Mouse (Mus musculus) liver, embryonic 13.5 days (tissue): Measurements from ENCODE around the gene Catsperd. TPM values are rescaled to one million over a fixed set of nuclear protein-coding genes. Genes with fewer than 3 reads are reported as not detected.
"Not testable (repeated sequence)": the region's sequence is repeated elsewhere in the genome, so short reads cannot be mapped to it uniquely, and the experiment has no call there.

Source experiments
- ATAC-seq: fragments of 200-750 bp; cut with Nextera tagmentation; 2 replicates; pipeline ENCODE4 v1.8.0; 2017; ENCODE audit warnings: low read depth, mild to moderate bottlenecking, moderate number of reproducible peaks, moderate library complexity
- DNase-seq: peaks from one replicate; pipeline ENCODE4 v3.0.0; 2022
- H3K27ac ChIP-seq: fragments of 300-500 bp; sonication (generic); 2 replicates; pipeline ENCODE4 v1.5.1; 2015; ENCODE audit warnings: moderate library complexity, mild to moderate bottlenecking, inconsistent platforms
- H3K27me3 ChIP-seq: fragments of 300-500 bp; sonication (generic); 2 replicates; pipeline ENCODE4 v1.6.1; 2015; ENCODE audit warnings: mild to moderate bottlenecking, inconsistent platforms
- H3K36me3 ChIP-seq: fragments of 300-500 bp; sonication (generic); 2 replicates; pipeline ENCODE4 v1.6.1; 2015; ENCODE audit warnings: mild to moderate bottlenecking, inconsistent platforms
- H3K4me1 ChIP-seq: fragments of 300-500 bp; sonication (generic); replicated peaks from 2 replicates; pipeline ENCODE4 v1.6.1; 2015; ENCODE audit warnings: inconsistent platforms
- H3K4me2 ChIP-seq: fragments of 300-500 bp; sonication (generic); 2 replicates; pipeline ENCODE4 v1.6.1; 2015; ENCODE audit warnings: inconsistent platforms, mild to moderate bottlenecking, moderate library complexity
- H3K4me3 ChIP-seq: fragments of 300-500 bp; sonication (generic); replicated peaks from 2 replicates; pipeline ENCODE4 v1.5.1; 2015; ENCODE audit warnings: mild to moderate bottlenecking, inconsistent platforms
- H3K9ac ChIP-seq: fragments of 300-500 bp; sonication (generic); 2 replicates; pipeline ENCODE4 v1.6.1; 2015; ENCODE audit warnings: mild to moderate bottlenecking, inconsistent platforms
- H3K9me3 ChIP-seq: fragments of 300-500 bp; sonication (generic); replicated peaks from 2 replicates; pipeline ENCODE4 v1.6.1; 2016; ENCODE audit warnings: inconsistent platforms
- WGBS: fragments of 180-500 bp; shearing (Covaris S2); methylation state at CpG from one replicate; pipeline ENCODE4 v1.1.7; 2015; ENCODE audit not compliant: insufficient replicate concordance; 5-methylcytosine and 5-hydroxymethylcytosine counted together
- polyA plus RNA-seq: library from polyadenylated mRNA; unstranded; fragments of >200 nt; fragmentation: Nextera tagmentation; extraction: Ambion mirVana; gene quantifications from 2 replicates; pipeline ENCODE4 v1.2.1, GENCODE M21; 2015

Catsperd gene
- polyA plus RNA-seq, 1 experiment from 2014 or later = 0.37 TPM

GRCm38 (mm10) chr17:56613236-56613844, 14.6 kb upstream of the Catsperd start, which contains the start of gene Rpl36:
TSS of gene Rpl36 (plus strand) at chr17:56613416.
- DNase-seq = peak; percentile 91
- Histone ChIP-seq H3K4me2 (peak within 1 kb of the TSS; percentile 93), H3K9ac (peak within 1 kb of the TSS; percentile 89), H3K27me3 (no peaks in the 10 kb centered on the region), H3K36me3 (peaks cover 45% of the 10 kb centered on the region), H3K9me3 (no peaks in the 10 kb centered on the region), H3K4me3 (peak within 1 kb of the TSS; percentile 77), H3K27ac (peak within 1 kb of the TSS; percentile 87), H3K4me1 (peaks cover 70% of the 10 kb centered on the region)
- under 1% methylated on average over 52 of the region's 52 CpGs for WGBS
- peak; percentile 43 for ATAC-seq

- H3K4me1 ChIP-seq = peaks cover 65% of the 10 kb centered on the region
- not testable (repeated sequence) for ATAC-seq, H3K9me3 ChIP-seq, H3K27me3 ChIP-seq
- under 1% methylated on average over 25 of the region's 26 CpGs for WGBS
- peak overlapping the region; percentile 77 for H3K4me3 ChIP-seq
- peak overlapping the region; percentile 93 for H3K4me2 ChIP-seq
- H3K27ac ChIP-seq = peak overlapping the region; percentile 76
- H3K9ac ChIP-seq = peak overlapping the region; percentile 89
- DNase-seq = peak; percentile 35
- H3K36me3 ChIP-seq = peaks cover 50% of the 10 kb centered on the region
These were observed 14.1 kb upstream of the Catsperd start for GRCm38 (mm10) chr17:56613893-56614292.

DNA sequence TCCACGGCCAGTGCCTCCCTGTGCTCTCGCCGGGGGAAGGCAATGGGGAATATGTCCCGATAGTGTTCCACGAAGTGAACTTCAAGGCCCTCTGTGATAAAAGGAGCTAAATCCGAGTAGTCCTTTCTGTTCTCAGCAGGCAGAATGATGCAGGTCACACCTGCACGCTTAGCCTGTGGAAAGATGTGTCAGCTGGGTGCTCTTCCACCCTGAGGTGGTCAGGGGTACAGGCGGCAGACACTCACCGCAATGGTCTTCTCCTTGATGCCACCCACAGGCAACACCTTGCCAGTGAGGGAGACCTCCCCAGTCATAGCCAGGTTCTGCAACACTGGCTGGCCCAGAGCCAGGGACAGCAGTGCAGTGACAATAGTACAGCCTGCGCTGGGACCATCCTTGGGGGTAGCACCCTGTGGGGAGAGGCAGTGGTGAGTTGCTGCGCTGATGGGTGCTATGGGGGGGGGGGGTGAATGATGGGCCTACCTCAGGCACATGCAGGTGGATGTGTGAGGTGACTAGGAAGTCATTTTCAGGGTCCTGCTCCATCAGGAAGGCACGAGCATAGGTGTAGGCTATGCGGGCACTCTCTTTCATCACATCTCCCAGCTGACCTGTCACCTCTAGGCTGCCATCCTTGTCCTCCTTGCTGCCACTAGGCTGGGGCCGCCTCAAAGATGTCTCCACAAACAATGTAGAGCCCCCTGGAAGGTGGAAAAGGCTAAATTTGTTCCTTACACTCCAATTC, 13.4 kb upstream of the Catsperd start:
- Histone ChIP-seq H3K9ac (peak overlapping the region; percentile 89), H3K4me1 (peaks cover 62% of the 10 kb centered on the region), H3K4me3 (peak overlapping the region; percentile 77), H3K27ac (peak overlapping the region; percentile 76), H3K9me3 (no peaks in the 10 kb centered on the region), H3K27me3 (no peaks in the 10 kb centered on the region), H3K36me3 (peaks cover 57% of the 10 kb centered on the region), H3K4me2 (peak overlapping the region; percentile 93)
- DNase-seq (no peak), ATAC-seq (no peak)
- 16% methylated on average over 14 of the region's 14 CpGs for WGBS

- ATAC-seq = no peak
- Histone ChIP-seq H3K9ac (peak overlapping the region; percentile 89), H3K27me3 (no peaks in the 10 kb centered on the region), H3K4me1 (peaks cover 60% of the 10 kb centered on the region), H3K4me2 (peak overlapping the region; percentile 93), H3K27ac (no peak overlapping the region), H3K36me3 (peaks cover 64% of the 10 kb centered on the region), H3K9me3 (no peaks in the 10 kb centered on the region), H3K4me3 (peak overlapping the region; percentile 77)
- 69% methylated on average over 11 of the region's 11 CpGs for WGBS
- DNase-seq = no peak
These were observed 12.7 kb upstream of the Catsperd start for GRCm38 (mm10) chr17:56615136-56615784.

GRCm38 (mm10) chr17:56615792-56616191, 12.2 kb upstream of the Catsperd start:
- Histone ChIP-seq H3K27me3 (no peaks in the 10 kb centered on the region), H3K4me2 (no peak overlapping the region), H3K36me3 (peaks cover 69% of the 10 kb centered on the region), H3K9ac (0 out of 2 replicates have a peak overlapping the region, but pooled peaks have one; percentile 89), H3K4me1 (peaks cover 55% of the 10 kb centered on the region), H3K9me3 (no peaks in the 10 kb centered on the region), H3K4me3 (peak overlapping the region; percentile 77), H3K27ac (no peak overlapping the region)
- ATAC-seq (no peak), DNase-seq (no peak)
- whole genome bisulfite sequencing = 79% methylated on average over 4 of the region's 4 CpGs

DNA sequence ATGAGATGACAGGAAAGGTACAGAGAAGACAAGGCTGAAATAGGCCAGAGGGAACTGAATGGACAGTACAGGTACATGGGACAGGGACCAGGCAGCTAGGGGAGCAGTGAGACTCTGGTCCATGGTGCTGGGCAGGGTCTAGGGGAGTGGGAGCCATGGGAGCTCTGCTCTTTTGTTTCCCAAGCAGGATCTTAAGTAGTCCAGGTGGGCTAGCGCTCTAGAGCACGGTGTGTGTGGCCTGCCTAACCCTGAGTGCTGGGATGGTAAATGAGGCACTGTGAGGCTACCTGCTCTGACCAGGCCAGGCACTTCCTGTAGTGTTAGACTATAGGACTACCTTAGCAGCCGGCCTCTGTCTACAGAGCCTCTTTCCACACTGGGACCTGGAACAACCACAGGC, 11.2 kb upstream of the Catsperd start:
- WGBS = 74% methylated on average over 3 of the region's 3 CpGs
- Histone ChIP-seq H3K4me1 (peaks cover 46% of the 10 kb centered on the region), H3K9me3 (no peaks in the 10 kb centered on the region), H3K9ac (no peak overlapping the region), H3K27me3 (no peaks in the 10 kb centered on the region), H3K27ac (no peak overlapping the region; the same call in 1 of the 2 replicates), H3K4me2 (no peak overlapping the region), H3K36me3 (peaks cover 78% of the 10 kb centered on the region), H3K4me3 (no peak overlapping the region)
- ATAC-seq (no peak), DNase-seq (no peak)

DNA sequence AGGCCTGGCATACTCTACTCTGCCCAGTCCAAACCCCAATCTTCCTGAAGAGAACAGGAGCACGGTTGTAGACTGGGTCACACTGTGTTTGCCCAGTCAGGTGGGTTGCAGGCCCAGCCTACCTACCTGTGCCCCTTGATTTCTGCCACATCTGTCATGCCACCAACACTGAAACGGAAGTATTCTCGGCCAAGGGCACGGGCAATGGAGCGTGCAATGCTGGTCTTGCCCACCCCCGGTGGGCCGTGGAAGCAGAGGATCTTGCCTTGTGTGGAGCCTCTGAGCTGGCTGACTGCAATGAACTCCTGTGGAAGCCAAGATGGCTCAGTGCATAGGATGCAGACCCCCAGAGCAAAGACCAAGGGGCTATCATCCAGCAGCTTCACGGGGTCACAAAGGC, 10.3 kb upstream of the Catsperd start:
- H3K4me3 ChIP-seq = no peak overlapping the region
- H3K9ac ChIP-seq = no peak overlapping the region
- DNase-seq (no peak), ATAC-seq (no peak)
- no peak overlapping the region for H3K27ac ChIP-seq
- peaks cover 37% of the 10 kb centered on the region for H3K4me1 ChIP-seq
- no peaks in the 10 kb centered on the region for H3K9me3 ChIP-seq
- H3K36me3 ChIP-seq = peaks cover 87% of the 10 kb centered on the region
- no peaks in the 10 kb centered on the region for H3K27me3 ChIP-seq
- no peak overlapping the region for H3K4me2 ChIP-seq
- WGBS = 86% methylated on average over 8 of the region's 8 CpGs

DNA sequence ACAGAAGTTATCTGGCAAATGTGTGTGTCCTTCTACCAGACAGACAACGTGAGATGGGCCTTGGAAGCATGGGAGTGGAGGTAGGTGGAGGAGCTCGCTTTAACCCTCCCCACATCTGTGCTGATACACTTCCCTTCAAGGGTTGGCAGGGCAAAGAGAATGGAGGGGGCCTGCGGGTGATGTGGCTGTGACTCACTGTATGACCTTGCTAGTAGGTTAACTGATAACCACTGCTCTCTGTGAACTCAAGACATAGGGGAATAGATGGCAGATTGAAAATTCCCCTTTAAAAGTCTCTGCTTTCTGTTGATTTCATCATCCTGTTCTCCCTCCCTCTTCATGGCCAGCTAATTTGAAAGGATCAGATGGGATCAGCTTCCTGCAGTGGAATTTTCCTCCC, 2.4 kb upstream of the Catsperd start:
- peaks cover 2% of the 10 kb centered on the region; the same call in 1 of the 2 replicates for H3K27me3 ChIP-seq
- peak overlapping the region; percentile 97 for H3K4me3 ChIP-seq
- peak overlapping the region; percentile 94 for H3K4me2 ChIP-seq
- ATAC-seq (no peak), DNase-seq (no peak)
- H3K36me3 ChIP-seq = peaks cover 45% of the 10 kb centered on the region
- H3K9me3 ChIP-seq = no peaks in the 10 kb centered on the region
- H3K4me1 ChIP-seq = peaks cover 33% of the 10 kb centered on the region
- H3K27ac ChIP-seq = peak overlapping the region; percentile 65; the same call in 1 of the 2 replicates
- H3K9ac ChIP-seq = peak overlapping the region; percentile 91
- 45% methylated on average over 3 of the region's 3 CpGs for WGBS

DNA sequence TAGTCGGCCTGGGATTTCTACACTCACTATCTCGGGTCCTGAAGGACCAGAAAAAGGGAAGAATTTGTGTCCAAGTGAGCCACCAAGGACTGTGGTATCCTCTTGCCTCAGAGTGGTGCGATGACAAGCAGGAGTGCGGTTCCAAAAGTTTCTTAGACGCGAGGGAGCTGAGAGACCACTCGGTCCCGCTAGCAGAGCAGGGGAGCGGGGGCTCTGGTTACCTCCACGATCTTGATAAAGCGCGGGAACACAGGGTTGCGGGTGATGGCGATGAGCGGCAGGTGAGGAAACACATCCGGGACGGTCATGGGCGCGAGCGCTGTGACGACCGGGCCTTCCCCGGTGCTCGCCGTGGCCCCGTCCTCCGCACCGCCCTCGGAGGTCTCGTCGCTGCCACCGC, 1.7 kb upstream of the Catsperd start:
- peak overlapping the region; percentile 65 for H3K27ac ChIP-seq
- peaks cover 33% of the 10 kb centered on the region for H3K4me1 ChIP-seq
- no peak for DNase-seq
- peak overlapping the region; percentile 97 for H3K4me3 ChIP-seq
- peaks cover 38% of the 10 kb centered on the region for H3K36me3 ChIP-seq
- H3K9ac ChIP-seq = peak overlapping the region; percentile 91
- 0% methylated on average over 32 of the region's 32 CpGs for WGBS
- no peak; the same call in 1 of the 2 replicates for ATAC-seq
- no peaks in the 10 kb centered on the region for H3K9me3 ChIP-seq
- H3K27me3 ChIP-seq = peaks cover 6% of the 10 kb centered on the region; the same call in 1 of the 2 replicates
- peak overlapping the region; percentile 94 for H3K4me2 ChIP-seq

DNA sequence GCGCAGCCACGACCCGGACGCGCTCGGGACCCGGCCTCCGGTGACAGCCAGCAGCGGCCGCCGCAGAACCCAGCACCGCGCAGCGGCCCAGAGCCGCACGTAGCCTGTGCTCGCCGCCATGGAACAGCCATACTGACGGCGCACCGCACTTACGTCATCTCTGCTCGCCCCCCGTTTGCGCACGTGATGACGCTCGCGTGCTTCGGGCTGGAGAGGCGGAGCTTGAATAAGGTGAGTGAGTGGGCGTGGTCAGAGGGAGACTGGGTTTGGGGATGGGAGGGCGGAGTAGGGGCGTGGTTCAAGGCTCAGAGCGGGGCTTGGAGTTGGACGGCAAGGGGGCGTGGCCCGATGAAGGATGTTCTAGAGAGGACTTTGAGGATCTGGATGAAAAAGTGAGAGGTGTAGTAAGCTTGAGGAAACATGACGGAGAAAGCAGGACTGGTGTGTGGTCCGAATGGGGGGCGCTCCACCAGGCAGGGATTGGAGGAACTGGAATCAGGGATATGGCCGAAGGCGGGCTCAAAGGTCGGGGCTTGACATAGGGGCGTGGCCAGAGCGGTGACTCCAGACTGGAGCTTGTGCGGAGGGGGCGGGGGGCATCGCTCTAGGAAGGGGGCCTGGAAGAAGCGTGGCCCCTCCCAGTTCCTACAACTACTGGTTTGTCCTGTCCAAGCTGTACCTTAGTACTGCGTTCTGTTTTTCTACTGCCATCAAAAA, 1.0 kb upstream of the Catsperd start, which contains the start of gene Lonp1:
Gene Lonp1 (minus strand): TSS at position 134 of the 717 bp plus-strand sequence.
- peak within 1 kb of the TSS; percentile 65 for H3K27ac ChIP-seq
- peak within 1 kb of the TSS; percentile 91 for H3K9ac ChIP-seq
- H3K4me1 ChIP-seq = peaks cover 33% of the 10 kb centered on the region
- WGBS = under 1% methylated on average over 51 of the region's 51 CpGs
- H3K4me2 ChIP-seq = peak within 1 kb of the TSS; percentile 94
- H3K9me3 ChIP-seq = no peaks in the 10 kb centered on the region
- H3K36me3 ChIP-seq = peaks cover 31% of the 10 kb centered on the region
- peaks cover 6% of the 10 kb centered on the region; the same call in 1 of the 2 replicates for H3K27me3 ChIP-seq
- peak; percentile 86 for ATAC-seq
- peak within 1 kb of the TSS; percentile 97 for H3K4me3 ChIP-seq
- peak; percentile 90 for DNase-seq
